Mouse (Mus musculus) E14TG2a.4 (cell line): ENCODE measurements around the gene Armc3.
"Not testable (repeated sequence)": the region's sequence is repeated elsewhere in the genome, so short reads cannot be mapped to it uniquely, and the experiment has no call there.

ENCODE experiments used
- H3K27me3 ChIP-seq: 2 replicates; pipeline ENCODE4 v1.6.1; 2014; ENCODE audit warnings: low read length, control low read depth; ENCODE audit not compliant: insufficient read depth
- H3K36me3 ChIP-seq: 2 replicates; pipeline ENCODE4 v1.6.1; 2014; ENCODE audit warnings: low read length, control low read depth; ENCODE audit not compliant: insufficient read depth
- H3K4me1 ChIP-seq: replicated peaks from 2 replicates; pipeline ENCODE4 v1.6.1; 2014; ENCODE audit warnings: low read depth, low read length, control low read depth
- H3K4me3 ChIP-seq: replicated peaks from 2 replicates; pipeline ENCODE4 v1.5.1; 2014; ENCODE audit warnings: mild to moderate bottlenecking, low read length
- H3K9me3 ChIP-seq: 2 replicates; pipeline ENCODE4 v1.6.1; 2014; ENCODE audit warnings: low read length, control low read depth
- CTCF ChIP-seq: conservative IDR thresholded peaks from 2 replicates; pipeline ENCODE4 v1.5.1; 2014; ENCODE audit warnings: low read length
- NANOG ChIP-seq: IDR thresholded peaks from 2 replicates; pipeline ENCODE4 v1.6.1; 2014; ENCODE audit warnings: borderline replicate concordance, low read length, mixed read lengths
- POU5F1 ChIP-seq: IDR thresholded peaks from 2 replicates; pipeline ENCODE4 v1.6.1; 2014; ENCODE audit warnings: low read length, borderline replicate concordance

The Armc3 gene

GRCm38 (mm10) chr2:19292366-19292765, 93.3 kb downstream of the Armc3 start:
- Histone ChIP-seq H3K4me1 (peaks cover 9% of the 10 kb centered on the region; the same call in 1 of the 2 replicates), H3K27me3 (no peaks in the 10 kb centered on the region)
- TF ChIP-seq POU5F1: no peak
- TF ChIP-seq CTCF: no peak
- no peak for TF ChIP-seq NANOG

DNA sequence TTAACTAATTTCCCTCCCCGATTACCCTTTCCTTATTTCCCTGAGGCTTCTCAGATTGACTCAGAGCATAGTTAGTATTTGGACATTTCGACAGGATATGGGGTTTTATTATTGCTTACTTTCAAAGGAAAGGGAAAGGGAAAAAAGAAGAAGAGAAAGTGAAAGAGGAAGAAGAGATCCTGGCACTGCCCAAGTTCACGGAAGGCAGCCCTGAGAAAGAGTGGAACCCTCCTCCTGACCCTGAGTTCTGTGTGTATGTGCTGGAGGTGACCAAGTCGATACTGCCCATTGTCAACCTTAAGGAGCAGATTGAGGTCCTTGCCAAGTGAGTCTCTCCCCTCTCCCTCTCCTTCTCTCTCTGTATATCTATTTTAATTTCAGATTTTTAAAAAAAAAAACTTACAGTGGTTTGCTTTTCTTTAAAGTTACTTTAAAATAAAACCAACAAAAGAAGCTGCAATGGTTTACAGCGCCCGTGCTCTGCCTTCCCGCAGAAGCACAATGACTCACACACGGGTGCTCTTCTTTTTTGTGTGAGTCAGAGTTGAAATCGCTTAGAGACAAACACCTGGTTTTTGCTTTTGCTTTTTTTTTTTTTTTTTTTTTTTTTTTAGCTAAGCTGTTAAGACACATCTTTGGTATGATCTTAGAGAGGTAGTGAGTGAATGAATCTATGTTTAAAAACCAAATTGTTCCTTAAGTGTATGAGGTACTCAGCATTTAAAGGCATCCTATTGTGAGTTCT, 101.4 kb downstream of the Armc3 start:
- Histone ChIP-seq H3K9me3 (no peaks in the 10 kb centered on the region), H3K36me3 (no peaks in the 10 kb centered on the region), H3K4me3 (no peak overlapping the region), H3K27me3 (0 out of 2 replicates have a peak, but pooled peaks cover 2% of the 10 kb centered on the region), H3K4me1 (peaks cover 18% of the 10 kb centered on the region)
- TF ChIP-seq CTCF (no peak), POU5F1 (no peak), NANOG (no peak)

More at GRCm38 (mm10) chr2:19292366-19292765, 93.3 kb downstream of the Armc3 start:
- Histone ChIP-seq H3K4me3 (no peak overlapping the region), H3K9me3 (no peaks in the 10 kb centered on the region), H3K36me3 (no peaks in the 10 kb centered on the region)

DNA sequence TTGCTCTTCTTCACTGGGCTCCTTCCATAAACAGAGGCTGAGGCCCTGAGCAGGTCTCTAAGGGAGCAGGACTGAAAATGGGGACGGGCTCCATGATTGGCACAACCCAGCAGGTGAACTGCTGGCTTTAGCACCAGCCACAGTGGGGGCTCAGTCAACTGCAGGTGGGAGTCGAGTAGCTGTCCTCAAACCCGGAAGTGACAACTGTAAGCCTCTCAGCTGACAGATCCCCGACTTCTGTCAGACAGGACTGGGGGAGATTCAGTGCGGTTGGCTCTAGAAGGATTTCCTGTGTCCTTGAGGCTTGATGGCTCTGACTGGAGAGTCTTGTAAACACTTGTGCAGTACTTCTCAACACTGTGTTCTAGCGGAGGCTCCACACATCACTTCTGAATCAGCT, 102.1 kb downstream of the Armc3 start:
- 0 out of 2 replicates have a peak, but pooled peaks cover 2% of the 10 kb centered on the region for H3K27me3 ChIP-seq
- peaks cover 18% of the 10 kb centered on the region for H3K4me1 ChIP-seq
- no peak overlapping the region for H3K4me3 ChIP-seq
- TF ChIP-seq NANOG (peak; percentile 78; the same call in 1 of the 2 replicates), POU5F1 (no peak)
- H3K36me3 ChIP-seq: no peaks in the 10 kb centered on the region
- no peaks in the 10 kb centered on the region for H3K9me3 ChIP-seq

DNA sequence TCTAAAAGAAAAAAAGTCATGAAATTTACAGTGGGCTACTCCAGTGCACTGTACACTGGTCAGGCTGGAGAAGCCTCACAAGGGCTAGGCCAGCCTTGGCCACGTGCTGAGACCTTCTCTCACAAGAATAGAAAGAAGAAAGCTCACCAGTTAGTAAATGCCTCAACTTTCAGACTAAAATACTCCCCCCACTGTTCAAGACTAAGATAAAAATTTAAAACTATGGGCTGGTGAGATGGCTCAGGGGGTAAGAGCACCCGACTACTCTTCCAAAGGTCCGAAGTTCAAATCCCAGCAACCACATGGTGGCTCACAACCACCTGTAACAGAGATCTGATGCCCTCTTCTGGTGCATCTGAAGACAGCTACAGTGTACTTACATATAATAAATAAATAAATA, 104.0 kb downstream of the Armc3 start:
- peaks cover 18% of the 10 kb centered on the region for H3K4me1 ChIP-seq
- H3K27me3 ChIP-seq, H3K36me3 ChIP-seq, H3K9me3 ChIP-seq, H3K4me3 ChIP-seq: not testable (repeated sequence)

- Histone ChIP-seq H3K9me3 (peaks cover 9% of the 10 kb centered on the region), H3K4me3 (no peak overlapping the region), H3K4me1 (no peaks in the 10 kb centered on the region), H3K36me3 (no peaks in the 10 kb centered on the region), H3K27me3 (peaks cover 6% of the 10 kb centered on the region)
- TF ChIP-seq NANOG (no peak), CTCF (no peak), POU5F1 (no peak)
These were observed 111.4 kb downstream of the Armc3 start for GRCm38 (mm10) chr2:19310498-19310897.

GRCm38 (mm10) chr2:19316056-19316455, 117.0 kb downstream of the Armc3 start:
- peaks cover 16% of the 10 kb centered on the region for H3K9me3 ChIP-seq
- no peaks in the 10 kb centered on the region for H3K36me3 ChIP-seq
- H3K4me3 ChIP-seq: peak overlapping the region; percentile 32; the same call in 1 of the 2 replicates
- peaks cover 17% of the 10 kb centered on the region for H3K27me3 ChIP-seq
- no peaks in the 10 kb centered on the region for H3K4me1 ChIP-seq
- TF ChIP-seq POU5F1 (no peak), CTCF (no peak), NANOG (no peak)

- Histone ChIP-seq H3K9me3 (peaks cover 16% of the 10 kb centered on the region), H3K4me3 (no peak overlapping the region), H3K36me3 (no peaks in the 10 kb centered on the region), H3K27me3 (peaks cover 17% of the 10 kb centered on the region), H3K4me1 (no peaks in the 10 kb centered on the region)
- TF ChIP-seq NANOG (no peak), POU5F1 (no peak), CTCF (no peak)
These were observed 117.6 kb downstream of the Armc3 start for GRCm38 (mm10) chr2:19316691-19317090.

- Histone ChIP-seq H3K27me3 (peaks cover 17% of the 10 kb centered on the region), H3K9me3 (peaks cover 16% of the 10 kb centered on the region)
- not testable (repeated sequence) for H3K4me1 ChIP-seq, H3K36me3 ChIP-seq, H3K4me3 ChIP-seq
These were observed 118.2 kb downstream of the Armc3 start for GRCm38 (mm10) chr2:19317151-19317812.

GRCm38 (mm10) chr2:19318499-19318898, 119.4 kb downstream of the Armc3 start:
- peaks cover 17% of the 10 kb centered on the region for H3K27me3 ChIP-seq
- no peaks in the 10 kb centered on the region for H3K4me1 ChIP-seq
- no peaks in the 10 kb centered on the region for H3K36me3 ChIP-seq
- H3K9me3 ChIP-seq: peaks cover 16% of the 10 kb centered on the region
- no peak overlapping the region for H3K4me3 ChIP-seq
- TF ChIP-seq NANOG (no peak), POU5F1 (no peak), CTCF (no peak)
